Mouse (Mus musculus): ENCODE measurements around the gene Lingo2. TPM values are rescaled to one million over a fixed set of nuclear protein-coding genes. Genes with fewer than 3 reads are reported as not detected.

Gene Lingo2
- polyA plus RNA-seq, 1 experiment from 2014 or later: 0.21 TPM

DNA sequence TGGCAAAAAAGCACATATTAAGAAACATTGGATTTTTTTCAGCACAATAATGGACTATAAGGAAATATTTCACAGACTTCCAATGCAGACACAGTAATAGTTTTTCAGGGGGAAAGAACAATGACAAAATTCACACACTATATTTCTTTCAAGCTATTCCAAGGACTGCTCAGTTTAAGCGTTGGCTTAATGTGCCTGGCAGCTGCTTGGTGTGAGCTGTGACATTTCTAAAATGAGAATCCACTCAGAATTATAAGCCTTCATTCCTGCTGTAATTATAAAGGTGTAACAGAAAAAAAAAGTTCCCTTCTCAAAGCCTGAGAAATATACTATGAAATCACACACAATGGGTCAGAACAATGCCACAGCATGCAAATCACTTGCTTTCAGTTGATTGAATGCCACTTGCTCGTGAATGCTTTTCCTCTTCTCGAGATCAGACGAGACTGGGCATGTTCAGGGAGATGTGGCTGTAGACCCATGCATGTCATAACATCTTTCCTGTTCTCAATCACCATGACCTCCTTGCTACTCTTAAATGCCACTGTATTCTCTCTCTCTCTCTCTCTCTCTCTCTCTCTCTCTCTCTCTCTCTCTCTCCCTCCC lies 1017.4 kb downstream of the Lingo2 start:
- no peak for ATAC-seq (replicated peaks; ENCODE audit: insufficient number of reproducible peaks, insufficient read depth, low FRiP score, low read depth)
- no peak overlapping the region for H3K4me2 ChIP-seq
- H3K27ac ChIP-seq: no peak overlapping the region
- H3K9ac ChIP-seq: no peak overlapping the region
- 73% methylated on average over 4 of the region's 4 CpGs for WGBS
- H3K27me3 ChIP-seq: no peaks in the 10 kb centered on the region
- H3K4me1 ChIP-seq (replicated peaks): no peaks in the 10 kb centered on the region
- no peak overlapping the region for H3K4me3 ChIP-seq
- no peaks in the 10 kb centered on the region for H3K9me3 ChIP-seq (replicated peaks)
- H3K36me3 ChIP-seq: no peaks in the 10 kb centered on the region

DNA sequence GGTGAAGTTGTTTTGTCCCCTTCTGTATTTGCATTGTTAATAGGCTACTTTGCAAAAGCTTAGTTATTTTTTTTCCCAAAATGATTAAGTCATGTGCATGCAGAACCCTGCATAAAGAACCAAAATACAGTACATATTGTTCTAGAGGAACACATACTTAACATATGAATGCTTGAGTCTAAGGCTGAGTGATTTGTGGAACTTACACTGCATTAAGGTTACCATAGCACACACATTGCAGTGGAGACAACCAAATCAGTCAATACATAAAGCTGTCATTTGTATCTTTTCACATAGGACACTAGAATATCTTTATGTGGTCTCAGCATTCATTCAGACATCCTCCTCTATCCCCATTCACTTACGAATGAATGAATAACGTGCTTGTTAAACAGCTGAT lies 1023.8 kb downstream of the Lingo2 start:
- Histone ChIP-seq H3K9me3 (replicated peaks) (no peaks in the 10 kb centered on the region), H3K27me3 (no peaks in the 10 kb centered on the region), H3K9ac (no peak overlapping the region), H3K36me3 (no peaks in the 10 kb centered on the region), H3K4me2 (no peak overlapping the region), H3K4me3 (no peak overlapping the region), H3K27ac (no peak overlapping the region), H3K4me1 (replicated peaks) (no peaks in the 10 kb centered on the region)
- WGBS: 73% methylated on average over 2 of the region's 2 CpGs
- no peak for ATAC-seq (replicated peaks; ENCODE audit: insufficient number of reproducible peaks, insufficient read depth, low FRiP score, low read depth)

DNA sequence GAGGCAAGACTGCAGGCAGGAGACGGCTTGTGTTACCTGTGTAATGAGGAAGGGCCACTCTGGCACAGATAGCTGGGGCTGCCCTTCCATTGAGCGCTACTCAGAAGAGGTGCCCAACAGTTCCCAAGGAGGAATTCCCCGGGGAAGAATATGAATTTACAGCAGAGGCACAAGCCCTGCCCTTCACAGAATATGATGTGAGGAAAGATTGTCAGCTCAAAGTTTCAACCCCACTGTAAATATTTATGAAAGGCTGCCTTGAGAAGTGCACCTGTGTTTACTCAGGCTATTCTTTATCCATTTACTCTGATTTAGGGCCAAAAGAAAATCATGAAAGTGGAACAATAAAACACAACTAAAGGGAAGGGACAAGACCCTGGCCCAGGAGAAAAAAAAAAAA lies 1034.1 kb downstream of the Lingo2 start:
- Histone ChIP-seq H3K36me3 (no peaks in the 10 kb centered on the region), H3K9ac (no peak overlapping the region), H3K4me2 (no peak overlapping the region), H3K9me3 (replicated peaks) (no peaks in the 10 kb centered on the region), H3K4me3 (no peak overlapping the region), H3K27me3 (no peaks in the 10 kb centered on the region), H3K4me1 (replicated peaks) (no peaks in the 10 kb centered on the region), H3K27ac (no peak overlapping the region)
- ATAC-seq (replicated peaks; ENCODE audit: insufficient number of reproducible peaks, insufficient read depth, low FRiP score, low read depth): no peak
- 69% methylated on average over 3 of the region's 3 CpGs for WGBS

DNA sequence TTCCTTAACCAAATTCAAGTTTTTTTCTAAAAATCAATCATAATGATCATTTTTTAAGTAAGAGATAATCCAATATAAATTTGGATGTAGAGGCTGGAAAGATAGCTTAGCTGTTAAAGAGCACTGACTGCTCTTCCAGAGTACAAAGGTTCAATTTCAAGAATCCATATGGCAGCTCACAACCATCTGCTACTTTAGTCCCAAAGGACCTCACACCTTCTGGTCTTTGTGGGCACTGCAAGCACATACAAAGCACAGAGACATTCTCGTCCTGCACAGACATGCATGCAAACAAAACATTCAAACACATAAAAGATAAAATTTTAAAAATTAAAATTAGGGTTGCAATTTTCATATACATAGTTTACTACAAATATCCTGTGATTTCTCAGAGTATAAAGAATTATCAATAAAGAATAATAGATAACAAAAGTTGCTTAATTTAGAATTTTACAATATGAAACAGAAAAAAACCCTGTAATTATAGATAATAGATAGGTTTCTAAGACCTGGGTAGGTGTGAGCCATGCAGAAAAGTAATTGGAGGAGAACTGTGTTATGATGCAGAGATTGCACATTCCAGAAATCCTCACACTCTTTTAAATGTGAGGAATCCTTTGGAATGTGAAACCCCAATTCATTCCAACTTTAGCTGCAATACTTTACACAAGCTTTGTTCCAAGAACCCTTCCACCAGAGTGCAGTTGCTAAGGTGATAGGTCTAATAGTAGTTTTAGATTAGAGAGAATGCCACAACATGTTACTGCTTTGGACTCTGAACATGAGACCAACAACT lies 1053.6 kb downstream of the Lingo2 start:
- H3K4me2 ChIP-seq: no peak overlapping the region
- WGBS: 72% methylated on average over 1 of the region's 1 CpGs
- no peaks in the 10 kb centered on the region for H3K9me3 ChIP-seq (replicated peaks)
- no peaks in the 10 kb centered on the region for H3K36me3 ChIP-seq
- no peaks in the 10 kb centered on the region for H3K4me1 ChIP-seq (replicated peaks)
- H3K4me3 ChIP-seq: no peak overlapping the region
- H3K9ac ChIP-seq: no peak overlapping the region
- no peak for ATAC-seq (replicated peaks; ENCODE audit: insufficient number of reproducible peaks, insufficient read depth, low FRiP score, low read depth)
- no peak overlapping the region for H3K27ac ChIP-seq
- no peaks in the 10 kb centered on the region for H3K27me3 ChIP-seq

DNA sequence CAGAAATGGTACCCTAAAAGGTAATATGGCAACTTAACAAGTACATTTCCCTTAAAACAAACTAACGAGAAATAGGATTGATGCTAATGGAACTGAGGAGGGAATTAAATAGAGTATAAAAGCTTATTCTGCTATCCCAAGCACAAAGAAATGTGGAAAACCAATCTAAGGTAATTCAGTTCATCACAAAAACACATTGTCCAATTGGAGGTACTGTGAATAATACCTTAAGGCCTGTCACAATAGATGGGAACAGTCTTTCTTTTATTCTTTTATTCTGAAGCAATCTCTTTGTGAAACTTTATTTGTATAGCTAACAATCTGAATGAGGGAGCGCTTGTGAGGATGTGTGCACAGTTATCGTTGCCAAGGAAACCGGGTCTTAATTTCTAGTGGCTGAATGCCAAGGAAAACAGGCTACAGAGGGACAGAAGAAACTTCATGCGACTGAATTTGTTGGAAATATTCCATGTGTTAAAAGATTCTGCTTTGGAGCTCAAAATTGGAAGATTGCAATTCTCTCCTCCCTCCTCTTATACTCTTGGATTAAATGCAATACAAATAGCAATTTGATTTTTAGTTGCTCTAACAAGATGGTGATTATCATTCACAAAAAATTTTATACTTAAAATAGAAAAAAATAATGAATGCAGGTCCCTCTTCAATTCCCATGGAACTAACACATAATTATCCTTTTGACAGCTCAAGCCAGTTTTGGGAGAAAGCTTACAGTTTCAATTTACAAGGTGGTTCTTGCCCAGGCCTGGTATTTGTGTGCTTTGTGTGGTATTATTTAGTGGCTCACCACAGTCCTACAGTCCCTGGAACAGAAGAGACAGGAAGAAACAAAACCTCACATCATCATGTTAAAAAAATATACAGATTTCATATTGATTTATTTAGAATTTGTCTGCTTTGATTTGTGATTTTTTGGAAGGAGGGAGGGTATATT lies 1065.7 kb downstream of the Lingo2 start:
- no peak overlapping the region for H3K27ac ChIP-seq
- WGBS: 49% methylated on average over 5 of the region's 5 CpGs
- H3K9ac ChIP-seq: no peak overlapping the region
- H3K27me3 ChIP-seq: no peaks in the 10 kb centered on the region
- H3K4me1 ChIP-seq (replicated peaks): no peaks in the 10 kb centered on the region
- no peak overlapping the region for H3K4me3 ChIP-seq
- no peak for ATAC-seq (replicated peaks; ENCODE audit: insufficient number of reproducible peaks, insufficient read depth, low FRiP score, low read depth)
- no peaks in the 10 kb centered on the region for H3K36me3 ChIP-seq
- no peak overlapping the region for H3K4me2 ChIP-seq
- H3K9me3 ChIP-seq (replicated peaks): no peaks in the 10 kb centered on the region

DNA sequence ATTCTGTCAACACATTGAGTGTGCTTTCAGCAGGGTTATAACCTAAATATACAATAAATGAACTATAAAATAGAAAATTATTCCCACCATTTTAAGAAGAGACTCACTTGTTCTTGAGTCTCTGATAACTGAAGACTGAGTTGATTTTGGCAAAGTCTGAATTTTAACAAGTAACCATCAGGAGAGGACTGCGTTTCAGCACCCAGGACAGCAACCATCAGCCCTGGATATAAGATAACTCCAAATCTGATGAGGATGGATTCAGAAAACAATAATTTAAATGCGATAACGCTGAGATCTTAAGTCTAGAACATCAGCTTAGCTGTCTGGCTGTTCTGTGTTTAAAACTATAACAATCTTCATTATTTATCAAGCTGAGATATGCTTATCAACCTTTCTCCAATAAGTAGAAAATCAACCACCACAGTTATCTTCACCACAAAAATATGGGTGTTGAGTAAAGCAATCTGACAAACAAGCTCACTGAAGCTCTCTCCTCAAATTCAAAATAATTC lies 1066.5 kb downstream of the Lingo2 start:
- H3K36me3 ChIP-seq: no peaks in the 10 kb centered on the region
- ATAC-seq (replicated peaks; ENCODE audit: insufficient number of reproducible peaks, insufficient read depth, low FRiP score, low read depth): no peak
- no peak overlapping the region for H3K4me2 ChIP-seq
- H3K9me3 ChIP-seq (replicated peaks): no peaks in the 10 kb centered on the region
- no peaks in the 10 kb centered on the region for H3K4me1 ChIP-seq (replicated peaks)
- H3K27me3 ChIP-seq: no peaks in the 10 kb centered on the region
- H3K27ac ChIP-seq: no peak overlapping the region
- no peak overlapping the region for H3K9ac ChIP-seq
- 48% methylated on average over 3 of the region's 3 CpGs for WGBS
- H3K4me3 ChIP-seq: no peak overlapping the region

DNA sequence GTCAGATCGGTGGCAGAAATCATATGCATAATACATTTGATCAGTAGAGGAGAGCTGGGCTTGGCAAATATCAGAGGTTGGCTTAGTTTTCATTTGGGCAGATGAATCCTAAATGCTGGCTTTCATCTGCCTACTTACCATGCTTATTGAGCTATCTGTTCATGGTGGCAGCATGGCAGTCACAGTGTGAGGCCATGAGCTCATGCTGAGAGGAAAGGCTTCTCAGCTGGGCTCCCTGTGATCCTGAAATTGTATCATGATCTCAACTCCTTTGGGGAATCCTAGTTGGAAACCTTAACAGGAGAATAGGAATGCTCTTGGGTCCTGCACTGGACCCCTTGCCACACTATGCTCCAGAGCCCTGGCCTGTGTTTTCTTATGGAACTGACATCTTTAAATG lies 1105.0 kb downstream of the Lingo2 start:
- Histone ChIP-seq H3K9me3 (replicated peaks) (no peaks in the 10 kb centered on the region), H3K36me3 (no peaks in the 10 kb centered on the region), H3K4me2 (no peak overlapping the region), H3K4me1 (replicated peaks) (no peaks in the 10 kb centered on the region), H3K4me3 (no peak overlapping the region), H3K27ac (no peak overlapping the region), H3K27me3 (no peaks in the 10 kb centered on the region), H3K9ac (no peak overlapping the region)
- 80% methylated on average over 1 of the region's 1 CpGs for WGBS
- ATAC-seq (replicated peaks; ENCODE audit: insufficient number of reproducible peaks, insufficient read depth, low FRiP score, low read depth): no peak

DNA sequence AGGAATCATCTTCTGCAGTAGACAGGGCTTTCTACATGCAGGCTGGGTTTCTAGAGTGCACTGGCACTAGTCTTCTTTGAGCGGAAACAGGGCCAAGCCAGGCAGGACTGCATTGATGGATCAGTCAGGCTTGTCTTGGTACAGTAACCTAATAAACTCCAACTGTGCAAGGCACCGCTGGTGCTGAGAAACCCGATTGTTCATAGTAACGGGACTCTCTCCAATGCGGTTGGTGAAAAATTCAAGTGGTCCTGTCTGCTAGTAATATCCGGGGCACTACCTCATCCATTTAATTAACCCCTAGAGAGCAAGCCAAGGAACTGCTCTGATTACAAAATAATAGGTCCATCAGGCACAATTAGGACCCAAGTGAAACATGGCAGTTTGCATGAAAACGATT lies 1106.4 kb downstream of the Lingo2 start:
- 74% methylated on average over 7 of the region's 7 CpGs for WGBS
- no peaks in the 10 kb centered on the region for H3K36me3 ChIP-seq
- no peak overlapping the region for H3K27ac ChIP-seq
- no peak overlapping the region for H3K9ac ChIP-seq
- H3K4me2 ChIP-seq: no peak overlapping the region
- H3K27me3 ChIP-seq: no peaks in the 10 kb centered on the region
- no peaks in the 10 kb centered on the region for H3K9me3 ChIP-seq (replicated peaks)
- no peaks in the 10 kb centered on the region for H3K4me1 ChIP-seq (replicated peaks)
- ATAC-seq (replicated peaks; ENCODE audit: insufficient number of reproducible peaks, insufficient read depth, low FRiP score, low read depth): no peak
- H3K4me3 ChIP-seq: no peak overlapping the region

DNA sequence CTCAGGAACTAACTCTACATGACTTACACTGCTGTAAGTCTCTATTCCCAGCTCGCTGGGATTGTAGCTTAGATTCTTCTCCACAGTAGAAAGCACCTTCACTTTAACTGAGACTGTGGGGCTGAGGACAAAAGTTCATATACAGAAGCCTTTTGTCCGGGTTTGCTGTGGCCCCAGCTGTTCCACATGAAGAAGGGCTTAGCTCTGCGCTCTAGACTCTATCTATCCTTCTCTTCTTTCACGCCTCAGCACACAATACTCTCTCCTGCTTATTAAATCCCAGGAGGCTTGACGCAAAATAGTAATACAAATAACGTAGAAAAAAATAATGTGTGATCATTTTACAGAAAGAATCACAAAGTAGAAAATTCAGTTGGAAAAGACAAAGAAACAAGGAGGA lies 1107.0 kb downstream of the Lingo2 start:
- no peaks in the 10 kb centered on the region for H3K9me3 ChIP-seq (replicated peaks)
- no peak overlapping the region for H3K27ac ChIP-seq
- no peaks in the 10 kb centered on the region for H3K27me3 ChIP-seq
- H3K4me1 ChIP-seq (replicated peaks): no peaks in the 10 kb centered on the region
- H3K9ac ChIP-seq: no peak overlapping the region
- no peak overlapping the region for H3K4me2 ChIP-seq
- no peak for ATAC-seq (replicated peaks; ENCODE audit: insufficient number of reproducible peaks, insufficient read depth, low FRiP score, low read depth)
- H3K36me3 ChIP-seq: no peaks in the 10 kb centered on the region
- 74% methylated on average over 6 of the region's 6 CpGs for WGBS
- H3K4me3 ChIP-seq: no peak overlapping the region

DNA sequence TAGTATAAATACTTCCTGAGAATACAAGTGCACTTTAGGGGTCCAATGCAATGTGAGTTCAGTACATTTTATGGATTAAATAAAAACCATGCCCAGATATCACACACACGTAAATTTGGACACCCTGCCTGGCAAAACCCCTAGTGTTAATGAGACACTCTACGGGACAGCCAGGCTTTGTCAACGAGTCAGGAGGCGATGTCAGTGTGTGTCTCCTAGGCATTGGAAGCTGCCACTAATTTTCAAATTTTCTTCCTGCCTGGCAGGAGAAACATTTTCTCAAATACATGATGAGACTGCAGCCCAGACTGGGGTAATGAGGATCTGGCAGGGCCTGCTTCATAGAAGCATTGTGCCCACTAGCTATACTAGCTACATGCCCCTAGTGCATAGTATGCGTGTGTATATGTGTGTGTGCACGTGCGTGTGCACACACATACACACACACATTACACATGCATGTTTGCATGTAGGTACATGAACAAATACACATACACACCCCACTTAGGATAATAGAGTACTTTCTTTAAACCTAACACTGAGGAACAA lies 1128.2 kb downstream of the Lingo2 start:
- no peaks in the 10 kb centered on the region for H3K9me3 ChIP-seq (replicated peaks)
- H3K4me3 ChIP-seq: no peak overlapping the region
- ATAC-seq (replicated peaks; ENCODE audit: insufficient number of reproducible peaks, insufficient read depth, low FRiP score, low read depth): no peak
- H3K4me2 ChIP-seq: no peak overlapping the region
- H3K27ac ChIP-seq: no peak overlapping the region
- no peak overlapping the region for H3K9ac ChIP-seq
- no peaks in the 10 kb centered on the region for H3K4me1 ChIP-seq (replicated peaks)
- no peaks in the 10 kb centered on the region for H3K36me3 ChIP-seq
- WGBS: 77% methylated on average over 7 of the region's 7 CpGs
- H3K27me3 ChIP-seq: no peaks in the 10 kb centered on the region

DNA sequence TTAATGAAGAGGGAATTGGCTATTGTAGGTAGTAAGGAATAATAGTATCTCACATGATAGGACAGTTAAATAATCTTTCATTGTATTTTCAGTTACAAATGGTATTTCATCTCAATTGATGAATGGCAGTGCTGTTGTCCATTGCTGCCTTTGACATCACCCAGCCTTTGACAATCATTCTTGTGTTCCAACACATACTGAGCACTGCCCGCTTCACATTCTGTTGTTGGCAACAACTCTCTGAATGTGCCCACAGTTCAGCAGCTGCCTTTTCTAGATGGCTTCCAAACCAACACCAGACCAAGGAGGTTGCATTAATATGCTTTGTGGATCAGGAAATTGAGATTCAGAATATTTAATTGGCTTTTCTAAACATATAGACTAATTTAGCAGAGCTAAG lies 1130.8 kb downstream of the Lingo2 start:
- no peaks in the 10 kb centered on the region for H3K27me3 ChIP-seq
- no peak overlapping the region for H3K9ac ChIP-seq
- no peaks in the 10 kb centered on the region for H3K9me3 ChIP-seq (replicated peaks)
- H3K36me3 ChIP-seq: no peaks in the 10 kb centered on the region
- H3K4me2 ChIP-seq: no peak overlapping the region
- H3K27ac ChIP-seq: no peak overlapping the region
- no peak for ATAC-seq (replicated peaks; ENCODE audit: insufficient number of reproducible peaks, insufficient read depth, low FRiP score, low read depth)
- H3K4me1 ChIP-seq (replicated peaks): no peaks in the 10 kb centered on the region
- no peak overlapping the region for H3K4me3 ChIP-seq
- WGBS: 84% methylated on average over 1 of the region's 1 CpGs

Data from heart, embryonic 15.5 days (tissue).